In genomic region chr8:69268525-69268924, GRCm38 (mm10) we compare ENCODE assay signal across 9 mouse cellular contexts. TPM values are rescaled to one million over a fixed set of nuclear protein-coding genes. Genes with fewer than 3 reads are reported as not detected.
A peak's percentile ranks its signal among the peaks of the same experiment; 100 is the strongest.
DNase-seq lines count a peak whose midpoint lies in the region; ATAC-seq and TF ChIP-seq lines count a peak whose summit lies in the region.
"Had no signal": no experiment of that assay in that cellular context is flagged by ENCODE, and none has a peak within 500 bp of the region (broad histone marks: within the 10 kb centered on the region; RNA-seq: fewer than 3 reads in every experiment).

No protein-coding gene starts in this region.

- H3K27me3 ChIP-seq in forebrain, postnatal 0 days (ENCODE audit: insufficient read depth, low read length), result no peaks in the 10 kb centered on the region
- no peaks in the 10 kb centered on the region for H3K27me3 ChIP-seq in forebrain, embryonic 13.5 days

- intact Hi-C loops in left cerebral cortex, postnatal 25 days (cut with DNase I), result no loop called here
- intact Hi-C loops in left cerebral cortex, postnatal 4 days (cut with DNase I), result no loop called here

- no peaks in the 10 kb centered on the region for H3K36me3 ChIP-seq in forebrain, postnatal 0 days (ENCODE audit: insufficient read depth)
- no peaks in the 10 kb centered on the region for H3K36me3 ChIP-seq in forebrain, embryonic 13.5 days (ENCODE audit: poor library complexity, severe bottlenecking)

- no peak for DNase-seq in forebrain, postnatal 0 days
- peak; percentile 6 to 14 for DNase-seq in left cerebral cortex, postnatal 25 days (ENCODE audit: low spot score in 2 of 2)
- no peak for DNase-seq in left cerebral cortex, adult 8-10 months (ENCODE audit: low spot score in 2 of 2)
- peak; percentile 21 for DNase-seq in R1 (ENCODE audit: low read depth, low spot score)
- DNase-seq in left cerebral cortex, postnatal 4 days, result peak; percentile 14
- no peak for DNase-seq in thymus, postnatal 14 days
- DNase-seq: layer of hippocampus, adult 9-11 months had no signal

- no peaks in the 10 kb centered on the region for H3K9me3 ChIP-seq in forebrain, postnatal 0 days (ENCODE audit: low read length)
- no peaks in the 10 kb centered on the region for H3K9me3 ChIP-seq in forebrain, embryonic 13.5 days (replicated peaks)

- H3K4me2 ChIP-seq in forebrain, postnatal 0 days (ENCODE audit: low read depth), result no peak overlapping the region
- H3K4me2 ChIP-seq in forebrain, embryonic 13.5 days, result no peak overlapping the region

- no peak overlapping the region for H3K4me3 ChIP-seq in forebrain, postnatal 0 days (ENCODE audit: low read depth, low read length)
- H3K4me3 ChIP-seq in forebrain, embryonic 13.5 days, result no peak overlapping the region

- H3K9ac ChIP-seq in forebrain, postnatal 0 days, result no peak overlapping the region
- no peak overlapping the region for H3K9ac ChIP-seq in forebrain, embryonic 13.5 days

- no peak for ATAC-seq in forebrain, postnatal 0 days
- no peak for ATAC-seq in forebrain, embryonic 13.5 days
- no peak for ATAC-seq in activated CD4-positive, CD25-positive, alpha-beta regulatory T cell, adult 4 months

- no peak overlapping the region for H3K27ac ChIP-seq in forebrain, postnatal 0 days (ENCODE audit: low read depth, low read length)
- H3K27ac ChIP-seq in forebrain, embryonic 13.5 days, result no peak overlapping the region

- peaks cover 3% of the 10 kb centered on the region; the same call in 1 of the 2 replicates for H3K4me1 ChIP-seq in forebrain, postnatal 0 days (ENCODE audit: insufficient read depth)
- H3K4me1 ChIP-seq in forebrain, embryonic 13.5 days, result peaks cover 15% of the 10 kb centered on the region

- 61% methylated on average over 4 of the region's 4 CpGs for WGBS in forebrain, postnatal 0 days
- 66% methylated on average over 4 of the region's 4 CpGs for WGBS in forebrain, embryonic 13.5 days

- 0 out of 2 replicates have a peak, but pooled peaks have one; percentile 17 for TF ChIP-seq CTCF in forebrain, postnatal 0 days (IDR thresholded peaks at IDR 0.05; ENCODE audit: low read depth)

RNA-seq across cellular contexts. Expression of gene D130040H23Rik, which starts 2.4 kb away (rescaled TPM):
- total RNA-seq in forebrain, postnatal 0 days (2014; rRNA removed), result 15.7 TPM in 2 replicates
- polyA plus RNA-seq in forebrain, postnatal 0 days (2015; fragmentation: Nextera tagmentation; extraction: Ambion mirVana), result 4.6 and 8.4 TPM in 2 replicates
- polyA plus RNA-seq in forebrain, embryonic 13.5 days (2015; fragmentation: Nextera tagmentation; extraction: Ambion mirVana), result 11.1 and 12.0 TPM in 2 replicates
- 10 to 100 TPM; 16.6 to 22.9 TPM for total RNA-seq in left cerebral cortex, postnatal 25 days (2021)
- total RNA-seq in left cerebral cortex, adult 8-10 months (2022), result 10 to 100 TPM; 23.5 to 25.7 (median 24.8) TPM
- total RNA-seq in left cerebral cortex, postnatal 4 days (2021), result 10 to 100 TPM; 24.7 to 31.1 TPM
- polyA plus RNA-seq in activated CD4-positive, CD25-positive, alpha-beta regulatory T cell, adult 4 months (2017; shearing (Covaris generic)), result 10 to 100 TPM; 25.0 to 27.7 TPM

RNA-seq across cellular contexts. Expression of gene Zfp930, which starts 59.7 kb away (rescaled TPM):
- 12.1 and 20.1 TPM in 2 replicates for total RNA-seq in forebrain, postnatal 0 days (2014; rRNA removed)
- polyA plus RNA-seq in forebrain, postnatal 0 days (2015; fragmentation: Nextera tagmentation; extraction: Ambion mirVana), result 9.1 and 10.7 TPM in 2 replicates
- 16.5 and 17.8 TPM in 2 replicates for polyA plus RNA-seq in forebrain, embryonic 13.5 days (2015; fragmentation: Nextera tagmentation; extraction: Ambion mirVana)
- 10 to 100 TPM; 11.1 to 12.3 TPM for total RNA-seq in left cerebral cortex, postnatal 25 days (2021)
- 10 to 100 TPM; 12.8 to 15.2 (median 14.1) TPM for total RNA-seq in left cerebral cortex, adult 8-10 months (2022)
- 10 to 100 TPM; 12.5 to 13.5 TPM for total RNA-seq in left cerebral cortex, postnatal 4 days (2021)
- 10 to 100 TPM; 24.0 to 24.6 TPM for polyA plus RNA-seq in activated CD4-positive, CD25-positive, alpha-beta regulatory T cell, adult 4 months (2017; shearing (Covaris generic))

Comparison
In these comparisons a context has a peak if more than half of its experiments do, and no peak if none do; other contexts are left out.
1. DNase-seq: peak in left cerebral cortex, postnatal 25 days (2 of 2), R1 (single experiment) and left cerebral cortex, postnatal 4 days (single experiment); none in forebrain, postnatal 0 days (single experiment), left cerebral cortex, adult 8-10 months (0 of 2) and thymus, postnatal 14 days (single experiment).